8 mouse cellular contexts compared by ENCODE assay signal in the genomic region with DNA sequence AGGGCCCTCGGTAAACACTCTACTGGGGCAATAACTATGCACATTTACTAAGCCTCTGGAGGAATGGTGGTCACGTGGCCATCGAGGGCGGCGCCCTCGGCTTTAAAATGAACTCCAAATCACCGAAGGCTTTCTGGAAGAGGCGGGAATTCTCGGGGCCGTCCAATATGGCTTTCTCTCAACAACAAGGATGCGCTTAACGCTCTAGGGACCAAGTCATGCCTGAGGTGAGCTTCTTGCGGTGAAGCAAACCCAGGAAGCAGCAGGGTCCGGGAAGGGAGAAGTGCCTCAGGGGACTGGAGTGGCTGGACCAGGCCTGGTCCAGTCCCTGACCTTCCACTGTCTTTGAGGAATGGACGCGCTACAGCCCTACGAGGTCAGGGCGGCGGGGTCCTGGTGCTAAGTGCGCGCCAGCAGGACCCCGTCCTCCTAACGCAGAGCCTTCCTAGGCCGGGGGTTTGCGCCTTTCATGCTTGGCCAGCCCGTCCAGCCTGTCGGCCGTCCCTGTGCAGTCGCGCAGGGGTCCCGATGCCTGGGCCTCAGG. TPM values are rescaled to one million over a fixed set of nuclear protein-coding genes. Genes with fewer than 3 reads are reported as not detected.
A peak's percentile ranks its signal among the peaks of the same experiment; 100 is the strongest.
DNase-seq lines count a peak whose midpoint lies in the region; ATAC-seq and TF ChIP-seq lines count a peak whose summit lies in the region.

Gene Nsd1 (plus strand): TSS at position 134 of the 544 bp plus-strand sequence.

- H3K79me2 ChIP-seq in heart, adult 2 months (replicated peaks; ENCODE audit: control insufficient read depth, insufficient read depth, low read length): no peaks in the 10 kb centered on the region

- WGBS in embryonic facial prominence, embryonic 11.5 days: 15% methylated on average over 31 of the region's 31 CpGs
- WGBS in heart, adult 2 months: 58% methylated on average over 31 of the region's 31 CpGs
- WGBS in kidney, embryonic 16.5 days: 26% methylated on average over 31 of the region's 31 CpGs
- WGBS in lung, postnatal 0 days: 43% methylated on average over 25 of the region's 31 CpGs
- 40% methylated on average over 23 of the region's 31 CpGs for WGBS in stomach, postnatal 0 days

- H3K27me3 ChIP-seq in embryonic facial prominence, embryonic 11.5 days (ENCODE audit: control insufficient read depth, insufficient read depth, low read length): no peaks in the 10 kb centered on the region; the same call in 1 of the 2 replicates
- no peaks in the 10 kb centered on the region for H3K27me3 ChIP-seq in heart, adult 2 months (ENCODE audit: control insufficient read depth, insufficient read depth, low read length)
- no peaks in the 10 kb centered on the region for H3K27me3 ChIP-seq in kidney, embryonic 16.5 days (ENCODE audit: insufficient read depth, low read length)
- H3K27me3 ChIP-seq in lung, postnatal 0 days (replicated peaks; ENCODE audit: insufficient read depth, low read length): no peaks in the 10 kb centered on the region
- H3K27me3 ChIP-seq in stomach, postnatal 0 days (ENCODE audit: control insufficient read depth, insufficient read depth, low read length): no peaks in the 10 kb centered on the region

- intact Hi-C loops in heart, adult 2 months (cut with DNase I): loop anchor here (2.0 to 5.0 kb wide), 2 partner anchors 19 to 113 kb away; partner anchors contain the start of genes Prelid1 and Rab24

- peak; percentile 6 to 10 for DNase-seq in spleen, adult 18-20 months
- DNase-seq in spleen, postnatal 14 days (ENCODE audit: low spot score in 2 of 2): no peak
- peak; percentile 17 for DNase-seq in embryonic facial prominence, embryonic 11.5 days (ENCODE audit: low spot score)
- no peak for DNase-seq in heart, adult 2 months
- peak; percentile 11 for DNase-seq in lung, postnatal 0 days (ENCODE audit: low spot score)
- no peak for DNase-seq in stomach, postnatal 0 days (ENCODE audit: low spot score)
- no peak for DNase-seq in urinary bladder, postnatal 36 days (ENCODE audit: low spot score in 2 of 2)

- H3K36me3 ChIP-seq in embryonic facial prominence, embryonic 11.5 days (replicated peaks; ENCODE audit: control insufficient read depth, insufficient read depth, low read depth, low read length): no peaks in the 10 kb centered on the region
- H3K36me3 ChIP-seq in heart, adult 2 months (ENCODE audit: control insufficient read depth, insufficient read depth, low read length): peaks cover 17% of the 10 kb centered on the region
- H3K36me3 ChIP-seq in kidney, embryonic 16.5 days (ENCODE audit: insufficient read depth, low read length): peaks cover 15% of the 10 kb centered on the region; the same call in 1 of the 2 replicates
- H3K36me3 ChIP-seq in lung, postnatal 0 days (ENCODE audit: insufficient read depth, low read length): no peaks in the 10 kb centered on the region
- H3K36me3 ChIP-seq in stomach, postnatal 0 days (ENCODE audit: control insufficient read depth, insufficient read depth, low read length): no peaks in the 10 kb centered on the region

- H3K4me1 ChIP-seq in embryonic facial prominence, embryonic 11.5 days (ENCODE audit: control insufficient read depth, insufficient read depth, low read length): peaks cover 13% of the 10 kb centered on the region
- peaks cover 15% of the 10 kb centered on the region for H3K4me1 ChIP-seq in heart, adult 2 months (ENCODE audit: control insufficient read depth, insufficient read depth, low read length)
- peaks cover 30% of the 10 kb centered on the region for H3K4me1 ChIP-seq in kidney, embryonic 16.5 days (ENCODE audit: insufficient read depth, low read length)
- peaks cover 13% of the 10 kb centered on the region; the same call in 1 of the 2 replicates for H3K4me1 ChIP-seq in lung, postnatal 0 days (ENCODE audit: insufficient read depth, low read depth, low read length)
- peaks cover 13% of the 10 kb centered on the region; the same call in 1 of the 2 replicates for H3K4me1 ChIP-seq in stomach, postnatal 0 days (replicated peaks; ENCODE audit: control insufficient read depth, insufficient read depth)

- TF ChIP-seq EP300 in heart, adult 2 months (IDR thresholded peaks at IDR 0.05; ENCODE audit: insufficient read depth, low read depth, low read length): no peak
- no peak for TF ChIP-seq EP300 in lung, postnatal 0 days (IDR thresholded peaks at IDR 0.05)
- TF ChIP-seq EP300 in stomach, postnatal 0 days (optimal IDR thresholded peaks at IDR 0.05): no peak

- H3K9me3 ChIP-seq in embryonic facial prominence, embryonic 11.5 days (replicated peaks; ENCODE audit: control insufficient read depth, low read length): no peaks in the 10 kb centered on the region
- no peaks in the 10 kb centered on the region for H3K9me3 ChIP-seq in kidney, embryonic 16.5 days (ENCODE audit: low read length)
- H3K9me3 ChIP-seq in lung, postnatal 0 days (ENCODE audit: low read length): no peaks in the 10 kb centered on the region
- no peaks in the 10 kb centered on the region for H3K9me3 ChIP-seq in stomach, postnatal 0 days (ENCODE audit: control insufficient read depth, low read length)

- no peak for TF ChIP-seq POLR2A in heart, adult 2 months (IDR thresholded peaks at IDR 0.05; ENCODE audit: insufficient read depth, low read depth, low read length)

- H3K4me2 ChIP-seq in embryonic facial prominence, embryonic 11.5 days (ENCODE audit: low read depth, low read length): peak within 1 kb of the TSS; percentile 92
- H3K4me2 ChIP-seq in kidney, embryonic 16.5 days (replicated peaks; ENCODE audit: low read depth, low read length): peak within 1 kb of the TSS; percentile 86
- peak within 1 kb of the TSS; percentile 81 for H3K4me2 ChIP-seq in lung, postnatal 0 days (replicated peaks; ENCODE audit: low read depth, low read length)
- peak within 1 kb of the TSS; percentile 91 for H3K4me2 ChIP-seq in stomach, postnatal 0 days (replicated peaks; ENCODE audit: low read depth)

- peak within 1 kb of the TSS; percentile 98 for H3K27ac ChIP-seq in embryonic facial prominence, embryonic 11.5 days (replicated peaks; ENCODE audit: low read depth, low read length)
- peak within 1 kb of the TSS; percentile 98 for H3K27ac ChIP-seq in heart, adult 2 months
- peak within 1 kb of the TSS; percentile 99 for H3K27ac ChIP-seq in kidney, embryonic 16.5 days (ENCODE audit: low read length)
- H3K27ac ChIP-seq in lung, postnatal 0 days (ENCODE audit: low read length): peak within 1 kb of the TSS; percentile 98
- H3K27ac ChIP-seq in stomach, postnatal 0 days (replicated peaks): peak within 1 kb of the TSS; percentile 98

- peak within 1 kb of the TSS; percentile 97 for H3K9ac ChIP-seq in embryonic facial prominence, embryonic 11.5 days (replicated peaks; ENCODE audit: low read length)
- H3K9ac ChIP-seq in heart, adult 2 months (ENCODE audit: low read depth, low read length): peak within 1 kb of the TSS; percentile 99
- peak within 1 kb of the TSS; percentile 97 for H3K9ac ChIP-seq in kidney, embryonic 16.5 days (replicated peaks; ENCODE audit: low read length)
- peak within 1 kb of the TSS; percentile 88 for H3K9ac ChIP-seq in lung, postnatal 0 days (replicated peaks; ENCODE audit: low read depth)
- H3K9ac ChIP-seq in stomach, postnatal 0 days (ENCODE audit: low read length): peak within 1 kb of the TSS; percentile 91

- peak within 1 kb of the TSS; percentile 80 for H3K4me3 ChIP-seq in embryonic facial prominence, embryonic 11.5 days (ENCODE audit: low read depth, low read length)
- H3K4me3 ChIP-seq in heart, adult 2 months: peak within 1 kb of the TSS; percentile 60
- peak within 1 kb of the TSS; percentile 86 for H3K4me3 ChIP-seq in kidney, embryonic 16.5 days (ENCODE audit: low read length)
- H3K4me3 ChIP-seq in lung, postnatal 0 days (ENCODE audit: low read depth, low read length): peak within 1 kb of the TSS; percentile 75
- peak within 1 kb of the TSS; percentile 75 for H3K4me3 ChIP-seq in stomach, postnatal 0 days (ENCODE audit: low read depth, low read length)

- ATAC-seq in embryonic facial prominence, embryonic 11.5 days (replicated peaks; ENCODE audit: insufficient number of reproducible peaks, low FRiP score, low TSS enrichment, low read depth): peak; percentile 19; the same call in 1 of the 2 replicates
- peak; percentile 24; the same call in 1 of the 2 replicates for ATAC-seq in kidney, embryonic 16.5 days (ENCODE audit: low FRiP score, low TSS enrichment)
- no peak for ATAC-seq in lung, postnatal 0 days
- ATAC-seq in stomach, postnatal 0 days (ENCODE audit: low FRiP score, low TSS enrichment): no peak

- TF ChIP-seq CTCF in heart, adult 2 months (IDR thresholded peaks at IDR 0.05): no peak
- TF ChIP-seq CTCF in lung, postnatal 0 days (IDR thresholded peaks at IDR 0.05): no peak
- TF ChIP-seq CTCF in stomach, postnatal 0 days (IDR thresholded peaks at IDR 0.05; ENCODE audit: low read depth): peak; percentile 53

RNA-seq across cellular contexts. Expression of gene Nsd1, which starts in this region (rescaled TPM):
- polyA plus RNA-seq in embryonic facial prominence, embryonic 11.5 days (2014; fragmentation: Nextera tagmentation; extraction: Ambion mirVana): 62.3 and 67.4 TPM in 2 replicates
- total RNA-seq in heart, adult 2 months (2021): 10 to 100 TPM; 52.5 to 55.8 TPM
- 11.0 and 18.4 TPM in 2 replicates for polyA plus RNA-seq in heart, adult 2 months (2012; rRNA removed)
- 49.6 and 58.6 TPM in 2 replicates for polyA plus RNA-seq in kidney, embryonic 16.5 days (2015; fragmentation: Nextera tagmentation; extraction: Ambion mirVana)
- polyA plus RNA-seq in lung, postnatal 0 days (2015; fragmentation: Nextera tagmentation; extraction: Ambion mirVana): 52.4 and 55.7 TPM in 2 replicates
- 33.7 and 35.0 TPM in 2 replicates for polyA plus RNA-seq in stomach, postnatal 0 days (2015; fragmentation: Nextera tagmentation; extraction: Ambion mirVana)

Comparison
In these comparisons a context has a peak if more than half of its experiments do, and no peak if none do; other contexts are left out.
1. DNase-seq: peak in spleen, adult 18-20 months (2 of 2), embryonic facial prominence, embryonic 11.5 days (single experiment) and lung, postnatal 0 days (single experiment); none in spleen, postnatal 14 days (0 of 2), heart, adult 2 months (0 of 2), stomach, postnatal 0 days (single experiment) and urinary bladder, postnatal 36 days (0 of 2).
2. ATAC-seq: peak in embryonic facial prominence, embryonic 11.5 days (single experiment) and kidney, embryonic 16.5 days (single experiment); none in lung, postnatal 0 days (single experiment) and stomach, postnatal 0 days (single experiment).
3. Peak in every context shown above with its lines, with median percentiles within 50 percentile points of each other: H3K27ac ChIP-seq, H3K4me2 ChIP-seq, H3K4me3 ChIP-seq and H3K9ac ChIP-seq.